Mouse (Mus musculus): ENCODE results near the gene Areg. TPM values are rescaled to one million over a fixed set of nuclear protein-coding genes. Genes with fewer than 3 reads are reported as not detected.

Areg gene
- polyA plus RNA-seq, 1 experiment from 2014 or later, result 4.0 TPM

GRCm38 (mm10) chr5:91113967-91114366 lies 25.4 kb upstream of the Areg start:
- H3K9ac ChIP-seq (ENCODE audit: low read length), result no peak overlapping the region

GRCm38 (mm10) chr5:91114574-91114973 lies 24.8 kb upstream of the Areg start:
- Histone ChIP-seq H3K27ac (ENCODE audit: low read length) (no peak overlapping the region), H3K4me3 (replicated peaks; ENCODE audit: low read length) (no peak overlapping the region), H3K4me1 (ENCODE audit: control insufficient read depth, insufficient read depth, low read length) (peaks cover 5% of the 10 kb centered on the region; the same call in 1 of the 2 replicates), H3K9ac (ENCODE audit: low read length) (no peak overlapping the region), H3K4me2 (ENCODE audit: low read depth, low read length) (no peak overlapping the region), H3K9me3 (replicated peaks; ENCODE audit: control insufficient read depth, low read length) (no peaks in the 10 kb centered on the region), H3K36me3 (ENCODE audit: control insufficient read depth, insufficient read depth, low read length) (no peaks in the 10 kb centered on the region), H3K27me3 (ENCODE audit: control insufficient read depth, insufficient read depth, low read length) (no peaks in the 10 kb centered on the region)
- 60% methylated on average over 1 of the region's 1 CpGs for WGBS
- ATAC-seq (ENCODE audit: insufficient read depth, low FRiP score), result no peak

More at GRCm38 (mm10) chr5:91113967-91114366, 25.4 kb upstream of the Areg start:
- WGBS, result 68% methylated on average over 2 of the region's 2 CpGs
- Histone ChIP-seq H3K9me3 (replicated peaks; ENCODE audit: control insufficient read depth, low read length) (no peaks in the 10 kb centered on the region), H3K27ac (ENCODE audit: low read length) (no peak overlapping the region), H3K36me3 (ENCODE audit: control insufficient read depth, insufficient read depth, low read length) (no peaks in the 10 kb centered on the region), H3K4me2 (ENCODE audit: low read depth, low read length) (no peak overlapping the region), H3K4me1 (ENCODE audit: control insufficient read depth, insufficient read depth, low read length) (peaks cover 5% of the 10 kb centered on the region; the same call in 1 of the 2 replicates), H3K4me3 (replicated peaks; ENCODE audit: low read length) (no peak overlapping the region), H3K27me3 (ENCODE audit: control insufficient read depth, insufficient read depth, low read length) (no peaks in the 10 kb centered on the region)
- no peak for ATAC-seq (ENCODE audit: insufficient read depth, low FRiP score)

GRCm38 (mm10) chr5:91118618-91119017 lies 20.8 kb upstream of the Areg start:
- Histone ChIP-seq H3K4me1 (ENCODE audit: control insufficient read depth, insufficient read depth, low read length) (no peaks in the 10 kb centered on the region), H3K27me3 (ENCODE audit: control insufficient read depth, insufficient read depth, low read length) (no peaks in the 10 kb centered on the region), H3K27ac (ENCODE audit: low read length) (no peak overlapping the region), H3K9me3 (replicated peaks; ENCODE audit: control insufficient read depth, low read length) (no peaks in the 10 kb centered on the region), H3K36me3 (ENCODE audit: control insufficient read depth, insufficient read depth, low read length) (no peaks in the 10 kb centered on the region), H3K4me3 (replicated peaks; ENCODE audit: low read length) (no peak overlapping the region), H3K4me2 (ENCODE audit: low read depth, low read length) (no peak overlapping the region), H3K9ac (ENCODE audit: low read length) (no peak overlapping the region)
- ATAC-seq (ENCODE audit: insufficient read depth, low FRiP score), result no peak

- no peaks in the 10 kb centered on the region for H3K27me3 ChIP-seq (ENCODE audit: control insufficient read depth, insufficient read depth, low read length)
- no peak overlapping the region for H3K27ac ChIP-seq (ENCODE audit: low read length)
- H3K9ac ChIP-seq (ENCODE audit: low read length), result no peak overlapping the region
- H3K4me3 ChIP-seq (replicated peaks; ENCODE audit: low read length), result no peak overlapping the region
- no peak for ATAC-seq (ENCODE audit: insufficient read depth, low FRiP score)
- no peaks in the 10 kb centered on the region for H3K36me3 ChIP-seq (ENCODE audit: control insufficient read depth, insufficient read depth, low read length)
- H3K4me1 ChIP-seq (ENCODE audit: control insufficient read depth, insufficient read depth, low read length), result no peaks in the 10 kb centered on the region
- no peaks in the 10 kb centered on the region for H3K9me3 ChIP-seq (replicated peaks; ENCODE audit: control insufficient read depth, low read length)
- WGBS, result 65% methylated on average over 4 of the region's 4 CpGs
- no peak overlapping the region for H3K4me2 ChIP-seq (ENCODE audit: low read depth, low read length)
Observed at GRCm38 (mm10) chr5:91123404-91123803, 16.0 kb upstream of the Areg start.

GRCm38 (mm10) chr5:91124140-91124539 lies 15.3 kb upstream of the Areg start:
- Histone ChIP-seq H3K27me3 (ENCODE audit: control insufficient read depth, insufficient read depth, low read length) (no peaks in the 10 kb centered on the region), H3K4me2 (ENCODE audit: low read depth, low read length) (no peak overlapping the region), H3K4me1 (ENCODE audit: control insufficient read depth, insufficient read depth, low read length) (no peaks in the 10 kb centered on the region), H3K27ac (ENCODE audit: low read length) (no peak overlapping the region), H3K36me3 (ENCODE audit: control insufficient read depth, insufficient read depth, low read length) (no peaks in the 10 kb centered on the region), H3K9me3 (replicated peaks; ENCODE audit: control insufficient read depth, low read length) (no peaks in the 10 kb centered on the region), H3K4me3 (replicated peaks; ENCODE audit: low read length) (no peak overlapping the region), H3K9ac (ENCODE audit: low read length) (no peak overlapping the region)
- WGBS, result 72% methylated on average over 2 of the region's 2 CpGs
- ATAC-seq (ENCODE audit: insufficient read depth, low FRiP score), result no peak

GRCm38 (mm10) chr5:91126623-91127022 lies 12.8 kb upstream of the Areg start:
- Histone ChIP-seq H3K27ac (ENCODE audit: low read length) (no peak overlapping the region), H3K9me3 (replicated peaks; ENCODE audit: control insufficient read depth, low read length) (no peaks in the 10 kb centered on the region), H3K27me3 (ENCODE audit: control insufficient read depth, insufficient read depth, low read length) (no peaks in the 10 kb centered on the region), H3K36me3 (ENCODE audit: control insufficient read depth, insufficient read depth, low read length) (no peaks in the 10 kb centered on the region), H3K4me3 (replicated peaks; ENCODE audit: low read length) (no peak overlapping the region), H3K9ac (ENCODE audit: low read length) (no peak overlapping the region), H3K4me1 (ENCODE audit: control insufficient read depth, insufficient read depth, low read length) (no peaks in the 10 kb centered on the region), H3K4me2 (ENCODE audit: low read depth, low read length) (no peak overlapping the region)
- no peak for ATAC-seq (ENCODE audit: insufficient read depth, low FRiP score)
- WGBS, result 63% methylated on average over 1 of the region's 1 CpGs

GRCm38 (mm10) chr5:91134961-91135360 lies 4.4 kb upstream of the Areg start:
- Histone ChIP-seq H3K27me3 (ENCODE audit: control insufficient read depth, insufficient read depth, low read length) (no peaks in the 10 kb centered on the region; the same call in 1 of the 2 replicates), H3K4me3 (replicated peaks; ENCODE audit: low read length) (no peak overlapping the region), H3K9me3 (replicated peaks; ENCODE audit: control insufficient read depth, low read length) (no peaks in the 10 kb centered on the region), H3K4me2 (ENCODE audit: low read depth, low read length) (no peak overlapping the region), H3K36me3 (ENCODE audit: control insufficient read depth, insufficient read depth, low read length) (no peaks in the 10 kb centered on the region), H3K9ac (ENCODE audit: low read length) (no peak overlapping the region), H3K4me1 (ENCODE audit: control insufficient read depth, insufficient read depth, low read length) (0 out of 2 replicates have a peak, but pooled peaks cover 6% of the 10 kb centered on the region), H3K27ac (ENCODE audit: low read length) (no peak overlapping the region)
- no peak for ATAC-seq (ENCODE audit: insufficient read depth, low FRiP score)
- 26% methylated on average over 1 of the region's 1 CpGs for WGBS

- H3K27ac ChIP-seq (ENCODE audit: low read length), result no peak overlapping the region
- ATAC-seq (ENCODE audit: insufficient read depth, low FRiP score), result peak; percentile 44; the same call in 1 of the 2 replicates
- peak overlapping the region; percentile 78 for H3K4me2 ChIP-seq (ENCODE audit: low read depth, low read length)
- H3K4me1 ChIP-seq (ENCODE audit: control insufficient read depth, insufficient read depth, low read length), result 0 out of 2 replicates have a peak, but pooled peaks cover 6% of the 10 kb centered on the region
- no peaks in the 10 kb centered on the region for H3K9me3 ChIP-seq (replicated peaks; ENCODE audit: control insufficient read depth, low read length)
- H3K27me3 ChIP-seq (ENCODE audit: control insufficient read depth, insufficient read depth, low read length), result peaks cover 3% of the 10 kb centered on the region; the same call in 1 of the 2 replicates
- H3K4me3 ChIP-seq (replicated peaks; ENCODE audit: low read length), result peak overlapping the region; percentile 56
- 5% methylated on average over 7 of the region's 7 CpGs for WGBS
- no peaks in the 10 kb centered on the region for H3K36me3 ChIP-seq (ENCODE audit: control insufficient read depth, insufficient read depth, low read length)
- peak overlapping the region; percentile 68 for H3K9ac ChIP-seq (ENCODE audit: low read length)
Observed at GRCm38 (mm10) chr5:91138970-91139369, 429 bp upstream of the Areg start.

GRCm38 (mm10) chr5:91140896-91141448 lies 1.6 kb downstream of the Areg start:
- Histone ChIP-seq H3K27ac (ENCODE audit: low read length) (no peak overlapping the region), H3K27me3 (ENCODE audit: control insufficient read depth, insufficient read depth, low read length) (peaks cover 3% of the 10 kb centered on the region; the same call in 1 of the 2 replicates), H3K4me1 (ENCODE audit: control insufficient read depth, insufficient read depth, low read length) (0 out of 2 replicates have a peak, but pooled peaks cover 6% of the 10 kb centered on the region), H3K9ac (ENCODE audit: low read length) (no peak overlapping the region), H3K4me3 (replicated peaks; ENCODE audit: low read length) (0 out of 2 replicates have a peak overlapping the region, but pooled peaks have one; percentile 1), H3K36me3 (ENCODE audit: control insufficient read depth, insufficient read depth, low read length) (no peaks in the 10 kb centered on the region), H3K9me3 (replicated peaks; ENCODE audit: control insufficient read depth, low read length) (no peaks in the 10 kb centered on the region), H3K4me2 (ENCODE audit: low read depth, low read length) (no peak overlapping the region)
- no peak for ATAC-seq (ENCODE audit: insufficient read depth, low FRiP score)
- WGBS, result 56% methylated on average over 13 of the region's 13 CpGs
